Mouse (Mus musculus) fibroblast of lung, adult 2 months (primary cell): ENCODE data around the gene Arhgap10.

Experiments
- DNase-seq: peaks from one replicate; pipeline ENCODE4 v3.0.0-alpha.2; 2011; ENCODE audit warnings: low read depth

The Arhgap10 gene

DNA sequence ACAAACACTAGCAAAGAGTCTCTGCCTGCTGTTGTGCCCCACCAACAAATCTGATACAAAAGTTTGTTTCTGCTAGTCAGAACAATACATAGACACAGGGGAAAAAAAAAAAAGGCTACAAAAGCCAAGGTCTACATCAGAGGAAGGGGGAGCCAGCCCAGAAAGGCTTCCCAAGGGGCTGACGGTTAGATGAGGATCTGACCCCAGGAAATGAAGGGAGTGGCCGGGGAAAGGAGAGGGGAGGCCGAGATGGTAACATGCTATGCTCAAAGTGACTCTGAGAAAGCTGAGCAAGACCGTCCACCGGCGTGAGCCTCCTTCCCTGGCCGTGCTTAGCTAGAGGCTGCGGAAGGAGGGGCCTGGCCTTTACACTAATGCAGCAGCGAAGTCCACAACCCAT, 76.8 kb downstream of the Arhgap10 start:
- no peak for DNase-seq

DNA sequence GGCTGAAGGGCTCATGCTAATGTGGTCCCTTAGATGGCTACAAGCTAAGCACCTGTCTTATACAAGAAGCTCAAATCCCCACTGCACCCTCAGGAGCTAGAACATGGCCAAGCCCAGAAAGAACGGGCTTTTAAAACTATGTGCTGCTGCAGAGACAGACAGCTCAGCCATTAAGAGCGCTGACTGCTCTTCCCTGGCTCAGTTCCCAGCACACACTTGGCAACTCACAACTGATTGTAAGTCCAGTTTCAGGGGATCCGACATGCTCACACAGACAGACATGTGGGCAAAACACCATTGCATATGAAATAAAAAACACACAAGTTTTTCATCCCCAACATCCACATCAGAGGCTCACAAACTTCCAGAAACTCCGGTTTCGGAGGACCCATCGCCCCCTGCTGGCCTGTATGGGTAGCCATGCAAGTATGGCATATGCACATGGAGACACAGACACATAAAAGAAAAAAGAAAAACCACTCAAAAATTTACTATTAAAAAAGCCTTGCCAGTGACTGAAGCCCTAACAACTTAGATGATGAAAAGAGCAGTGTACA, 77.4 kb downstream of the Arhgap10 start:
- no peak for DNase-seq

DNA sequence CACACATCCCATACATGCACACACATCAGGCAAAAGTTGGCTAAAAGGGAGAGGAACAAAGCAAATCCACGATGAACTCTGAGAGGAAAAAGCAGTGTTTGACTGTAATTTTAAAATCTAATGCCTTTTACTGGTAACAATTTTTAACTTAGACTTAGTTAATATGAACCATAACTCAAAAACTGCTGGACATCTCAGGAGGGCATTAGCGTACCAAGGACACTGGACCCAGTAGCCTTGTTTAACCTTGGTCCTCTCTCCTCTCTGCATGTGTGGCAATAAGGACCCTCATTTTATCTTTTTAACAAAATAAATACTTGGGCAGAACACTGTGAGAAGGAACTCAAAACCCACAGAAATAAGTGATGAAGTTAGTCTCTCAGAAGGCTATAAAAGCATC, 78.1 kb downstream of the Arhgap10 start:
- no peak for DNase-seq

DNA sequence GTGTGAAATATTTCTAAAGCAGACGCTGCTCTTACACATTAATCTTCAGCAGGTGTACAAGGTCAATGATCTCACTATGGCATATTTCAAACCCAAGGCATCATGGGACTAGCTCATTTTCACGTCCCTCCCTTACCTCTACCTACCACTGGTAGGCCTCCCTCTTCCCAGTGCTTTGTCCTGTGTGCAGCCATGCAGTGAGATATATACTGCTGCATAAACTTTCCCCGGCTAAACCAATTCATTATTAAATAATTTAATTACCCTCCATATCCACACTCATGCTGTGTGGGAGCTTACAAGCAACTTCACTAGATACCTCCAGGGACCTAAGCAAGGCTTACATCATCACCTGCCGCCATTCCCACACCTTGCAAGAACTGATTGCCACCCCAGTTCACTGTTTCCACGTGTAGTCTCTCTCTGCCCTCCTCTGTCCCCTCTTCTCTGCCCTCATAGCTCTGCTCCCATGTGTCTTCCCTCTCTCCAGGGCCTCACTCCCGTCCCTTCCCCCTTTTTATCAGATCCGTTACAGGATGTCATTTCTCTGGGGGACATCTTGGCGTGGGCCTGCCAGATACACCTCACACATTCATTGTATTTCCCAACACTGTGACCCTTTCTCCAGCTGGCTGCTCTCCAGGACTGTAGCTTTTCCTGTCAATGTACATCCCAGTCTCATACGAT, 79.8 kb downstream of the Arhgap10 start:
- DNase-seq = no peak

DNA sequence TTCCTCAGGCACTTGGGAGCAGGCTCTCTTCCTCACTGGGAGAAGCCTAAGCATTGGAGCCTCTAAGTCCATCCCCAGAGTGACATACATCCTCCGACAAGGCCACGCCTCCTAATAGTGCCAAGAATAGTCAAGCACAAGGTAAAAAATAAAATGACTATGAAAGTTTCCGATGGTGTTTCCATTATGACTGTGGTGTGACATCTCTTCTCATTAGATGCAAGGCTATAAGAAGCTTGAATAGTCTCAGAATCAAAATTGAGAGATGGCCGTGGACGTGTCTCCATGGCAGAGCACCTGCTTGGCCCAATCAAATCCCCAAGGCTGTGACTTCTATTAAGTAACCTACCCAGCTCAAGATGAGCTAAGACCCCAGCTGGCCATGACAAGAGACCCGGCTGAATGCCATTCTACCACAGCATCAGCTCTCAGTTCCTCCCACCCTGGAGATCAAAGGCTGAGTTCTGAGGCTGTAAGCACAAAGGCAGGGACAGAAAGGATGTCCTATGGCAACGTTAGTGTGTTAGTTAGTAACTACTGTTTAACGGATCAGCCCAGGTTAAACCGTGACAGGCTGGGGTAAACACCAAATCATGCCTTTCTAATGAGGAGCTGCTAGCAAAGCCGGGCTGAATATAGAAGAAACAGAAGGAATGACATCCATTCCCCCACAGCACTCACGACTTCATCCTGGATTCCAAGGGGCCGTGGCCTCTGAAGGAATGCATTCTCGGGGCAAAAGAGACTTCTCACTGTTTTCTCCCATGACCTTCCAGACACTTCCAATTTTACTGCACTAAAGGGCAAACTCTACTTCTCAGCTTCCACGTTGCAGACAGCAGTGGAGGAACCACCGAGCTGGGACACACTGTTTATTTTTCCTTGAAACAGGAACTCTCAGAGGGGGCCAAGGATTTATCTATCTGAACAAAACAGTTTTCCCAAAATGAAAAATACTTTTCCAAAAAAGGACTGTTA, 81.5 kb downstream of the Arhgap10 start:
- no peak for DNase-seq

DNA sequence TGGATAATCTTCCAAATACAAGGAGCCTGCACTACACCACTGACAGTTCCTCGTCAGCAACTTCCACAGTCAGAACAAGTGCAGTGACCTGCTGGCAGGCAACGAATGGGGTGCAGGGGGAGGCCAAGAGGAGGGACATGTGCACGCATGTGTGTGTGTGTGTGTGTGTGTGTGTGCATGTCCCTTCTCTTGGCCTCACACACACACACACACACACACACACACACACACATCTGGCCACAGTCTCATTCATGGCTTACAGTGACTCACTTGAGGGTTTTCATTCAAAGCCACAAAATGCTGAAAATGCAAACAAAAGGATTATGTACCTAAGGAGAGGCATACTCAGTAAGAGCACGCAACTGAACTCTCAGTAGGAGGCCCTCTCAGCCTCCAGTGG, 84.5 kb downstream of the Arhgap10 start:
- no peak for DNase-seq

DNA sequence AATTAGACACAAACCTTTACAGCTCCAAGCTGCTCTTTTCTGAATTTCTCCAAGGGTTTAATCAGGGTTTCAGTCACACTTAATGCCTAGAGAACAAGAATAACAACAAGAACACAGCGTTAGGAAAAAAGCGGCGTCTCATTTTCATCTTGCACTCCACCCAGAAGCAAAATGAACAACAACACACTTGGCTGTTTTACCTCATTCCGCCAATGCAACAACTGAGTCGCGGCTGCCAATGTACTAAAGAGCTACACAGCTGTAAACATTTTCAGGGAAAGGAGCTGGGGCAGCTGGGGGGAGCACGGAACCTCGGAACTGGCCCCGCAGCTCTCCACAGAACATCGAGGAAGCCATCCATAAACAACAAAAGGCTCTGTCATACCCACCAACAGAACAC, 85.0 kb downstream of the Arhgap10 start:
- no peak for DNase-seq

DNA sequence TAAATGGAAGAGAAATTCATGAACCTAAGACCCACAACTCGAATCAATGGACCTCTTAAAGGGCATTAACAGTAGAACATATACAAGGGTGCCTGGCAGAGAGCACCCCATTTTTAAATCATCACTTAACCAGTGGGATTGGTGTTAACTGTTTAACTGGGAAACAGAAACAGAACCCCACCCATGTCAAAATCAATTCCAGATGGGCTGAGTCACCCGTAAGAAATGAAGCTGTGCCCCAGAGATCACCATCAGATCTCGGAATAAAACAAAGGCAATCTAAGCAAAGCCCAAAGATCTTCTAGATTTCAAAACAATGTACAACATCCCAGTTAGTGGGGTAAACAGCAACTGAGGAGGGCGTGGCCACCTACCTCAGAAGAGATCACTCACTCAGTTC, 89.3 kb downstream of the Arhgap10 start:
- peak; percentile 68 for DNase-seq

DNA sequence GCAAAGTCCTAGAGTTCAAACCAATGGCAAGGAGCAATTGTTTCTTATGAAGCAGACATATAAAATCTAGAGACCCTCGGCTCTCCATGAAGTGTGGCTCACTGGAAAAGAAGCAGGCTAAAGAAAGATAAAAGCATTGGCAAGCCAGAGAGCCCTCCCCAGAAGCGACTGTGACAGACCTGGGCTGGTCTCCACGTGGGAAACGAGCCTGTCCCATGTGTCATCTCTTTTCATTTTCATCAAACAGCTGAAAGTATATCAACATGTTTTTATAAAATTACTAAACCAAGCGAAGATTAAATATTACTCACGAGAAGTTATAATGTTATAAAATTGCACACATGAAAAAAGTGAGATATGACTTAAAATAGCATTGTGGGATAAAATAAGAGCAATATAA, 89.7 kb downstream of the Arhgap10 start:
- DNase-seq = no peak

DNA sequence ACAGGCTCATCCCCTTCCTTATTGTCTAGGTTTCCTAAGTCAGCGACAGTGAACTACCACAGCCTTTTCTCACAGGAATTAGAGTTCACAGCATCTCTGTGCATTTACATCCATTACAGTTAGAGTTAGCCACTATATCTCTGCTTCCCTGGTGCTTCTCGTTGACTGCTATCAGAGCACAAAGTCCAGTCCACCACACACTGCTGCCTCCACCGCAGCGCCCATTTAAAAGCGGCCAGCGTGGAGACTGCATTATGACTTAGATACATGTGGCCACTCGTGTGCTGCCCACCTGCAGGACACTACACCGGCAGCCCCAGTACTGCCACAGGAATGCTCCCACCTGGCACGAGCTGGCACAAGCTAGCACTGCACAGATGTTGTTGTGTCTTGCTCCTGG, 90.3 kb downstream of the Arhgap10 start:
- no peak for DNase-seq

DNA sequence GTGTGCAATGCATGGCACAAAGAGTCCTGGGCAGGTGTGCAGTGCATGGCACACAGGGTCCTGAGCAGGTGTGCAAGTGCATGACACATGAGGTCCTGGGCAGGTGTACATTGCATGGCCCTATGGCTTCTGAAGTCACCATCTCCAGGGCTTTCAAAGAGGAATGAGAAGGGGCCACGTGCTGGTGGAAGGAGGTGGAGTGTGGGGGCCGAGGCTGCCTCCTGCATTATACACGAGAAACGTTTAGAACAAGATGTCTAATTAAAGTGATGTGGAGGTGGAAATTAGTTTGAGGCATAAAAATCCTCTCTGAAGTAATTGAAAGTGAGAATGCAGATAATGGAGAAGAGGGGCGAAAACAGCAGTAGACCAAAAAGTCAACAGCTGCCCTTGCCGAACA, 93.9 kb downstream of the Arhgap10 start:
- DNase-seq = no peak

DNA sequence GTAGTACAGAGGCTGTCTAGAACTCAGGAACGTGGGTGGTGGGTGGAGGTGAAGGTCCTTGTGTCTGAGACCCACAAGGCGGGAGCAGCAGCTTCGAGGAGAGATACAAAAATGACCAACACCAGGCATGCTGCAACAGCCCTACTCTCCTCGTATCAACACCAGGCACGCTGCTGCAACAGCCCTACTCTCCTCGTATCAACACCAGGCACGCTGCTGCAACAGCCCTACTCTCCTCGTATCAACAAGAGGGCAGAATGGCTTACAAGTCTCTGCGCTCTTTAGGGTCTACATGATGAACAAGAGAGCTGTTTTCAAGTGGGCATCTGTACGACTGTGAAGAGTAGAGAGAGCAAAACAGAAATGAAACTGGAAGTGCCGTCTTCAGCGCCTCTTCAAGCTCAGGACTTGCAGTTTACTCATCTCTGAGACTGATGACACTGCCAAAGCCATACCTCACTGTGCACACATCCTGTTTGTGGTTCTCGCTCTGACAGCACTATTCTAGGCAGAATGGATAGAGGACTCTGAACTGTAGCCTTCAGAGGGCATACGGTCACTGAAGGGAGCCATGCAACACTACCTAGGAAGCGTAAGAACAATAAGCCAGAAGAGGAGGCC, 95.0 kb downstream of the Arhgap10 start:
- no peak for DNase-seq

DNA sequence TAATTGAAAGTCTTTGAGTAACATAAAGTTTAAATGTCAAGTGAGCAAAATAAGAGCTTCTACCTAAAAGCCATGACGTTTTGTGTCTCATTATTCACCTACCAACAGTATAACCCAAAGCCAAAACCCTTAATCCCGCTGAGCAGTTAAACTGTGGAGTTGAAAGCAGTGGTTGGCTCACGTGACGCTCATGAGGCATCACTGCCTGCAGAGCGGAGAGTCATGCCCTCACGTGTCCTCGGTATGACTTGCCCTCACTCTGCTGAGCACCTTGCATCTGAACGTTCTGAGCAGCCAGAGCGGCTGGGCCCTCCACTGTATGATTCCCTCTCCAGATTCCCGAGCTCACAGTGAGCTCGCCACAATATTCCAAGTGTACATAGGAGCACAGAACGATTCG, 96.2 kb downstream of the Arhgap10 start:
- DNase-seq = no peak

DNA sequence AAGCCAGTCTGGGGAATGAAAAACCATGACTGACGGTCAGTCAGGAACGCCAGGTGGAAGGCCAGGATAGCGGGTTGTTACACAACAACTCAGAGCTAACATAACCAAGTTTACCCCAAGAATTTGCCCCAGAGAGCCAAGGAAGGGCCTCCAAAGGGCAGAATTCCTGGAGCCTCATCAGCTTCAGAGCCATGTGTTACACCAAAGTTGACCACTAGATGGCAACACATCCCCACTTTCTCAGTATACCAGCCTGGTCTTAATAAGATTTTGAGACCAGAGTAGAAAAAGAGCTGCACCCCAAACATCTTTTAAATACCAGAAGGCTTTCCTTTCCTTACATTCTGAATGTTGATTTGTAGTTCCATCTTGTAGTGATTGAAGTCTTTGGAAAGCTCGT, 98.0 kb downstream of the Arhgap10 start:
- no peak for DNase-seq

DNA sequence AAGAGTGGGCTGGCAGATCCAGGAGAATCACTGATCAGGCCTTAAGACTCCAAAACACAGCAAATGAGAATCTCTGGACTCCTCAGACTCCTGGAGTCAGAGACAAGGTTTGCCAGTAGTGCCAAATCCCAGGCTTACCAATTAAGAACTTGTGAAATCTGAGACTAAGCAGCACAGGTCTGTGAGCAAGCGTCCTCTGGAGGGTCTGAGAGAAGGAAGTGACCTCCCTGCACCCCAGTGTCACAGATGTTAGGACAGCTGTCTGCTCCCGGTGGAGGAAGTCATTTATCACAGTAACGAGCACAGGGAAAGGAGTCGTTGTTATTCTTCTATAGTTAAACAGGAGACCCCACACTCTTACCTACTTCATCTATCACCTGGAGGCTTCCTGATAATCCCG, 101.0 kb downstream of the Arhgap10 start:
- no peak for DNase-seq

DNA sequence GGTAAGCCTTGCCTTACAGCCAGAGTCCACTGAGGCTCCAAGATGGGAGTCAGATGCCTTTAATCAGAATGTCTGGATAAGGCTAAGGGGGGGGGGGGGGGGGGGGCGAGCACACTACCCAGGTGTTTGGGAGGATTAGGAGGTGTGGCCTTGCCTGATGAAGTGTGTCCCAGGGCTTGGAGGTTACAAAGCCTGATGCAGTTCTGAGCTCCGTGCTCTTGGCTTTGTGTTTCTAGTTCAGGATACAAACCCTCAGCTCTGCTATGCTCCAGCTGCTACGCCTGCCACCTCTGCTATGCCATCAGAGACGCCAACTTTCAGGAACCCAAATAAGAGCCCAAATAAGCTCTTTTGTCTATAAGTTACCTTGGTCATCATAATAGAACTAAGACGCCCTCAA, 101.7 kb downstream of the Arhgap10 start:
- DNase-seq = no peak

DNA sequence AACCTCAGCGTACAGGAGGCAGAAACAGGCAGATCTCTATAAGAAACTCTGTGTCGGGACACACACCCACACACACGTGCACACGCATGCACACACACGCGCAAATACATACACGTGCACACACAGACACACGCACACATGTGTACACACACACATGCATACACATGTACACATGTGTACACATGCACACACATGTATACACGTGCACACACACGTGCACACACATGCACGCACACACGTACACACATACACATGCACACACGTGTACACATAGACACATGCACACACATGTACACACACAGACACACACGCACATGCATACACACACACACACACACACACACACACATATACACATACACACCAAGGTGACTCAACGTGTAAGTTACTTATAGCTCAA, 106.5 kb downstream of the Arhgap10 start:
- no peak for DNase-seq

DNA sequence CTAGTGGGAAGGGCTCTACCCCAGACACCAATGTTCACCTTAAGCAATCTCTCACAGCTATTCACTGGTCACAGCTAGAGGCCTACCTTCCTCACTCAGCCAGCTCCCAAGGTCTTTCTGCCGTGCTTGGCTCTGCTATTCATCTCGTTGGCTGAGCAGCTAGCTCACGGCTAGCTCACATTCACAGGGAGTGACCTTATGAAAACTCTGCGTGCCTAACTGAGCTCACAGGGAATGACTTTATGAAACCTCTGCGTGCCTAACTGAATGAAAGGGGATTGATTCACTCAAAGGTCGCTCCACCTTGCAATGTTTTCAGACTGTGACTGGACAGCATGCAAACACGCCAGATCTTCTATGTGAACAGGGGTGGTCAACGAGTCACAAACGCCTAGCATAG, 107.4 kb downstream of the Arhgap10 start:
- DNase-seq = no peak

DNA sequence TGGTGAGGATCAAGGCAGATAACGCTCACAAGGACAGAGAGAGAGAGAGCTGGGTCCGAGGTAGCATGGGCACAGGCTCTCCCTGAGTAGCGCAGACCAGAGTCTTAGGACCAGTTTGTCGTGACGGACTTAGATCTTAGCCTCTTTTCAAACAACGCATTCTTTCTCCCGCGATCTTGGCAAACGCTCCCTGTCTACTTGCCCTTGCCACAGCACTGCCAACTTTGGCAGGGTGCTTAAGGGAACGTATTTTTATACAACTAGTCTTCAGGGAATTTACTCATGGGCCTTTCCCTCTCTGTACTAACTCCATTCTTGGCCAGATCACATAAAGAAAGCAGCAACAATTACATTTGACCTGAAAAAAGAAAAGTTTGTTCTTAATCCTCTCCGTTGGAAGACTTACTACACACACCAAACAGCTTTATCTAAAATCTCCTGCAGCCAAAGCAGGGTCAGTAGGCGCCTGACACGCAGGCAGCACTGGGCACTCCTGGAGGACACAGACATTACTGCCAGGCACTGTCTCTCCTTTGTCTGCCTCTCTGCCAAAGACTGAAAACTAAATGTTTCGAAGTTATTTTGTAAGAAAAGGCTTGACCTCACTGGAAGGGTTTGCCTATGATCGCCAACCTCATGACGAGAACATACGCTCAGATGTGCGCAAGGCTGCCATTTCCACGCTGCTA, 109.1 kb downstream of the Arhgap10 start:
- DNase-seq = no peak

DNA sequence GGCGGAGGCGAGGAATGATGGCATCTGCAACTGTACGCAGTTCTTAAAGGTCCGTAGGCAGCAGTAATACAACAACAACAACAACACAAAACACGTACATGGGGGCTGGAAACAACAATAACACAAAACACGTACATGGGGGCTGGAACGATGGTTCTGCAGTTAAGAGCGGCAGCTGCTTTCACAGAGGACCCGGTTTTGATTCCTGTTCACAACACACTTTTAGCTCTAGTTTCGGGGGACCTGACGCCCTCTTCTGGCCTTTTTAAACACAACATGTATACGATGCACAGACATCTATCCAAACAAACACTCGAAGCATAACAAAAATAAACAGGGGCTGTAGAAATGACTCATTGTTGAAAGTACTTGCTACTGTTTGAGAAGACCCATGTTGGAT, 110.9 kb downstream of the Arhgap10 start:
- DNase-seq = no peak

DNA sequence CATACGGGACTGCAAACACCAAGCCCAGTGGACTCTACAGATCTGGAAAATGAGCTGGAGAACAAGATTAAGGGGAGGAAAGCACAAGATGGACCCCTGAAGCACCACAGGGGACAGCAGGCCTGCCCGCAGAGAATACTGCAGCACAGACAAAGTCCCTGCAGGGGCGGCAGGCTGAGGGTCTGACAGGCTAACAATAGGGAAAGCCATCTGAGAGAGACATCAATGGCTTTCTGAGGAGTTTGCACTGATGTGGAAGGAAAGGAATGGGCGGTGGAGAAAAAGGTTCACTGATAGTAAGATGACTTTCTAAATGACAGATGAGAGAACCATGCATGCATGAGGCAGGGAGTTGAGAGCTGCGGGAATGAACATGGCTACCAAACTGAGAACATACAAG, 111.3 kb downstream of the Arhgap10 start:
- no peak for DNase-seq

DNA sequence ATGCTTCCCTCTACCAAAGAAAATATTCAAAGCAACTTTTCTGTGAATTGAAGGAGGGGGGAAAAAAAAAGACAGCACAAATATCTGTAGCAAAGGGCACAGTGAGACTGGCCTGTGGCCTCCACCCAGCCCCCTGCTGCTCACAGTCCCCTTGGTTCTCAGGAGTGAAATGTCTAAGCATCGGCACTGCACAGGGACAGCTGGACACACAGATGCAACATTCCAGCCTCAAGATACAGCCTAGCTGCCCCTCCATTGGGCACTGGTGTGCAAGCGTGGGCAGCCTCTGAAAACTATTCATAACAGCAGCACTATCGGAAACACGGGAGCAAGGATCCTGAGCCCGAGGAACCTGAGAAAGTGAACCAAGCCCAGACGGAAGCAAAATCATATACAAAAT, 113.7 kb downstream of the Arhgap10 start:
- no peak for DNase-seq
